Mouse (Mus musculus) adrenal gland (tissue): Measurements from ENCODE around the gene Mmrn2.
"Not testable (repeated sequence)": the region's sequence is repeated elsewhere in the genome, so short reads cannot be mapped to it uniquely, and the experiment has no call there.

Source experiments
- intact Hi-C: fragments of 180-260 bp; cut with DNase I; formaldehyde crosslinking; loops from one replicate; pipeline ENCODE4 v1.15.1; 2025

Mmrn2 gene

DNA sequence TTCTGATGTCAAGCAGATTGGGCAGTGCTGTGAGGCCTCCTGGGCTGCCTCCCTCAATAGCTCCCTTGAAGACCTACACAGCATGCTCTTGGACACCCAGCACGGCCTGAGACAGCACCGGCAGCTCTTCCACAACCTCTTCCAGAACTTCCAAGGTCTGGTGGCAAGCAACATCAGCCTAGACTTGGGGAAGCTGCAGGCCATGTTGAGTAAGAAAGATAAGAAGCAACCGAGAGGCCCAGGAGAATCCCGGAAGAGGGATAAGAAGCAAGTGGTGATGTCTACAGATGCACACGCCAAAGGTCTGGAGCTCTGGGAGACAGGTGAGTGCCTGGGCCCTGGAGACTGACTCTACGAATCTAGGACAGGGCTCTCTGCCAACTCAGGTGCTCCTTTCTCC, 24.0 kb downstream of the Mmrn2 start:
- intact Hi-C loops: loop anchor here (10.0 kb wide), 1 partner anchor 314 kb away; the partner anchor contains the start of gene Anxa8

DNA sequence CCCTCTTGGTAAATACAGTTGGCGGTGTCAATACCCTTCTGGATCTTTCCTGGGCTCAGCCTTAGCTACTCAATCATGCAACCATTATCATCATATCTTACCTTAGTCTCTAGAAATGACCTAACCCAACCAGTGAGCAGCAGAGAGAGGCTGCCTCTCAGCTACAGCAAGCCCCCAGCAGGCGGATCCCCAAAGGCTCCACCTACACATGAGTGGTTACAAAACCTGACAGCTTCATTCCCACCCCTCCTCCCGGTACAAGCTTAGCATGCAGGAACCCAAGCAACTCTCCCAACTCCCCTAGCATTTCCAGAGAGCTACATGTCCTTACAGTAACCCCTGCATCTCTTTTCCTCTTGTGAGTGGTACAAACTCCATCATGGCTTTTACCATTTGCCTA, 24.8 kb downstream of the Mmrn2 start:
- intact Hi-C loops: loop anchor here (5.0 kb wide), 1 partner anchor 33 kb away; no protein-coding TSS in a partner anchor

DNA sequence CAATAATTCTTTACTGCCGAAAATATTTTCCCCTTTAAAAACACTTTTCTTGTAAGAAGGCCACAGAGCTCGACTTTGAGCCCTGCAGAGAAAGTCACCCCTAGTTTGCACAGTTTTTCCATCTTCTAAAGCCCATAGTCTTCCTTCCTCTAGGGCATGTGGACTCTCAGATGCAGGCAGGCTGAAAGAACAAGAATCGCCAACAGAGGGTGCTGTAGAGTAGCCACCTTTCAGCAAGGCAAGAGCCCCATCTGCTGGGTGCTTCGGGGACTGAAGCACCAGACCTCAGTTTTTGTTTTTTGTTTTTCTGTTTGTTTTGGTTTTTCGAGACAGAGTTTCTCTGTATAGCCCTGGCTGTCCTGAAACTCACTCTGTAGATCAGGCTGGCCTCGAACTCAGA, 25.9 kb downstream of the Mmrn2 start:
- intact Hi-C loops: loop anchor here (5.0 kb wide), 1 partner anchor 34 kb away; no protein-coding TSS in a partner anchor

DNA sequence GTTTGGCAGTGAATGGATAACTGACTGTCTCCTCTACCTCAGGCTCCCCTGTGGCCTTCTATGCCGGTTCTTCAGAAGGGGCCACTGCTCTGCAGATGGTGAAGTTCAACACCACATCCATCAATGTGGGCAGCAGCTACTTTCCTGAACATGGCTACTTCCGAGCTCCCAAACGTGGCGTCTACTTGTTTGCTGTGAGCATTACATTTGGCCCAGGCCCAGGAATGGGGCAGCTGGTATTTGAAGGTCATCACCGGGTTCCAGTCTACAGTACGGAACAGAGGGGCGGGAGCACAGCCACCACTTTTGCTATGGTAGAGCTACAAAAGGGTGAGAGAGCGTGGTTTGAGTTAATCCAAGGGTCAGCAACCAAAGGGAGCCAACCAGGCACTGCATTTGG, 27.6 kb downstream of the Mmrn2 start:
- intact Hi-C loops: loop anchor here (5.0 kb wide), 1 partner anchor 36 kb away; no protein-coding TSS in a partner anchor

DNA sequence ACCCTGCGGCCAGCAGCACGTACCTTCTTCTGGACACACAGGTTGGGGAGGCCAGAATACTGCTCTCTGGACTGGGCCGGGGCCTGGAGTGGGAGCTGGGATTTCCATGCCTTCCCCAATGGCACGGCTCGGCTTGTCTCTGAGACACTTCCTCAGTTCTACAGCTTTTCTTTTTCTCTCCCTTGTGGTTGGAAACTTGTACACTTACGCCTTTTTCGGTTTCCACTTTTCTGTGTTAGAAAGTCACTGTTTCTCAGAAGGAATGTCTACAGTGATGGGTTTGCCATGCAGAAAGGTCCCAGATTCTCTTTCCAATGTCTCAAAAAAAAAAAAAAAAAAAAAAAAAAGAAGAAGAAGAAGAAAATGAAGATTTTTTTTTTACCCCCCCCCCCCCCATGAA, 28.2 kb downstream of the Mmrn2 start:
- intact Hi-C loops: loop anchor here (5.0 kb wide), 1 partner anchor 36 kb away; no protein-coding TSS in a partner anchor

DNA sequence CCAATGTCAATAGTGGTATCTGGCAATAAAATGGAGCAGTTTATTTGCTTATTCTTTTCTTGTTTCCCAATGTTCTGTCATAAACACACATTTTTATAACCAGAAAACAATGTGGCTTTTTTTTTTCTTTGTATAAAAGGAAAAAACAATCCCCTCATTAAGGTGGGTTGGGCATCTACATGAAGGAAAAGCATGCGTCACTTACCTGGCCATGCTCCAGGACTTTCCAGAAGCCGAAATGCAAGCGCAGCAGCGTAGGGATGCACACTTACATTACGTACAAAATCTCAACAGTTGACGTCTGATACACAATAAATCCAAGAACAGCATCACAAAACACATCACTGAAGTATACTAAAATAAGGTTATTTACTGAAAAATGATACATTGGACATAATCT, 35.5 kb downstream of the Mmrn2 start:
- intact Hi-C loops: no loop called here

DNA sequence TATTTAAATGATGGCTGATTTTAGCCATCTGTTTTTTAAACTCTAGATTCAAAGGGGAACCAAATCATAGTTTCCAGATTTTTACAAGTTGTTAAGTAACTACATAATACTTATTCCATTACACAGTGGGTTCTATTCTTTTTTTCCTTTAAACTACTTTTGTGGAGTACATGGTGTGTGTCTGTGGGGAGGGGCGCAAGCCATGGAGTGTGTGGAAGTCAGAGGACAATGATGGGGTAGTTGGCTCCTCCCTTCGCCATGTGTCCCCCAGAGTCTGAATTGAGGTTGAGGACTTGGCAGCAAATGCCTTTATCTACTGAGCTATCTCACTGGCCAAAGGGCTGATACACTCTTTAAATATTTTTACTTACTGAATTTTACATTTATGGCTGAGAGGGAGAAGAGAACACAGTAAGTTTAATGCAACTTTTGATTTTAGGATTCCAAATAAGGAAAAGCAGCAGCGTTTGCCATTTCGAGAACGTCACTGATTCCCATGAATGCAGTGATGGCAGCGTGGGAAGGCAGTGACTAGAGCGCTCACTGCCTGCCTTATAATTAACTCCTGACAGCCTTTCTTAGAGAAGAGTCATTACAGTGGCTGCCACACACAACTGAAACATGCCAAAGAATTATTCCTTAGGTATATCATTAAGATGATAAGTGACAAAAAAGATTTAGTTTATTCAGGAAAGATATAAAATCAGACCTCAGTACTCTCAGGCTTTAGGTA, 37.1 kb downstream of the Mmrn2 start:
- intact Hi-C loops: no loop called here

DNA sequence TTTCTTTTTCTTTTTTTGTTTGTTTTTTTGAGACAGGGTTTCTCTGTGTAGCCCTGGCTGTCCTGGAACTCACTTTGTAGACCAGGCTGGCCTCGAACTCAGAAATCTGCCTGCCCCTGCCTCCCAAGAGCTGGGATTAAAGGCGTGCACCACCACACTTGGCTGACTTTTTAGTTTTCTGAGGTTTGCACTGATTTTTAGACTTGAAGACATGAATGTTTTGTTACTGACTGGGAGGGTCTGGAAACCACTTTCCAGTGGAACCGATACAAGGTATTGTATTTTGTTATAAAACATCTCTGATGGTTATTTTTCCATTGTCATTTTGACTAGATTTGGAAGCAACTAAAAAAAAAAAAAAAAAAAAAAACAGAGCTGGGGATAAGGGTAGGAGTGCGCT, 41.7 kb downstream of the Mmrn2 start:
- intact Hi-C loops: not testable (repeated sequence)

DNA sequence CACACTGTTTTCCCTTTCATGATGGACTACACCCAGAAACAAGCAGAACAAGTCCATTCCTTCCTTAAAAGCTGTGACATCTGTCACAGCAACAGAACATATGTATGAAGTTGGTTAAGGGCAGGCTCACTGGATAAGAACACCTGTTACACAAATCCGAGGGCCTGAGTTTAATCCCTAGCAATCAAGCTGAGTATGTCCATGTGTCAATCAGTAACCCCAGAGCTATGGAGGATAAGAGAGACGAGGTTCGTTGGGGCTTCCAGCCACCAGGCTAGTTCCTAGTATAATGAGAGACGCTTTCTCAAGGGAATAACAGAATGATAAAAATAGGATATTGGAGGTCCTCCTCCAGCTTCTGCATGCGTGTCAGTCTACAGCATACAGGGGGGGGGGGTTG, 42.2 kb downstream of the Mmrn2 start:
- intact Hi-C loops: no loop called here

DNA sequence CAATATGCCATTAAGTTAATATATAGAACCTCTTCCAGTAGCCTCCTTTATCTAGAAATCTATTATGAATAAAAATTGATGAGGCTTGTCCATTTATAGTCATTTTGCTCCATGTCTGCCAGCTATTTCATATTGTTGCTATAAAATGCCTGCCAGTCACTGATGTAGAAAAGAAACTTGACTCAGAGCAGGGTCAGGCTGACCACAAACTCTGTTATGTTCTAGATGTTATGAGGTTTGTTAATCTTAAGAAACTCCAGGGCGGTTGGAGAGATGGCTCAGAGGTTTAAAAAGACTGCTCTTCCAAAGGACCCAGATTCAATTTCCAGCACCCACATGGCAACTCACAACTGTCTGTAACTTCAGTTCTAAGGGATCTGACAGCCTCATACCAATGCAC, 45.8 kb downstream of the Mmrn2 start:
- intact Hi-C loops: no loop called here

DNA sequence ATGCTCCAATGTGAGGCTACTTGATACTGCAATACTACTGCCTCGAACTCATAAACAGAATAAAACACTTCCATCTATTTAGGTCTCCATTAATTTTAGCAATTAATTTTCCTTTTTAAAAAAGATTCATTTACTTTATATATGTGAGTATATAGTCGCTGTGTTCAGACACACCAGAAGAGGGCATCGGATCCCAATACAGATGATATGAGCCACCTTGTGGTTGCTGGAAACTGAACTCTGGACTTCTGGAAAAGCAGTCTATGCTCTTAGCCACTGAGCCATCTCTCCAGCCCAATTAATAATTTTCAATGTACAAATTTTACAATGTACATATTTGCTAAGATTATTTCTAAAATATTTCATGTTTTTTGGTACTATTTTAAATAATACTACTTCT, 53.0 kb downstream of the Mmrn2 start:
- intact Hi-C loops: no loop called here

DNA sequence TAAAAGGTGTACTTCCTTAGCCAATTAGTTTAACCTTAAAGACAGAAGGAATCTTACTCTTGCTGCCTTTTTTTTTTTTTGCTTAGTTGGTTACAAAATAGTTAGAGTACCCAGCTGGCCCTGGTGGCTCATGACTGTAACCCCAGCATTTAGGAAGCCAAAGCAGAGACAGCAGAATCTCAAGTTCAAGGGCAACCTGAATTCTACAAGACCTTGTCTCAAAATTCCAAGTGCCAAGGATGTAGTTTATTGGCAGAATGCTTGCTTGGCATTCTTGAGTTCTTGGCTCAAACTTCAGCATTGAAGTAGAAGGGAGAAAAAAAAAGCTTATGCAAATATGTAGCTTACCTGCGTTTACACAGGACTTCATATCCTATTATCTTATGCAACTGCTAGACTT, 53.8 kb downstream of the Mmrn2 start:
- intact Hi-C loops: no loop called here

DNA sequence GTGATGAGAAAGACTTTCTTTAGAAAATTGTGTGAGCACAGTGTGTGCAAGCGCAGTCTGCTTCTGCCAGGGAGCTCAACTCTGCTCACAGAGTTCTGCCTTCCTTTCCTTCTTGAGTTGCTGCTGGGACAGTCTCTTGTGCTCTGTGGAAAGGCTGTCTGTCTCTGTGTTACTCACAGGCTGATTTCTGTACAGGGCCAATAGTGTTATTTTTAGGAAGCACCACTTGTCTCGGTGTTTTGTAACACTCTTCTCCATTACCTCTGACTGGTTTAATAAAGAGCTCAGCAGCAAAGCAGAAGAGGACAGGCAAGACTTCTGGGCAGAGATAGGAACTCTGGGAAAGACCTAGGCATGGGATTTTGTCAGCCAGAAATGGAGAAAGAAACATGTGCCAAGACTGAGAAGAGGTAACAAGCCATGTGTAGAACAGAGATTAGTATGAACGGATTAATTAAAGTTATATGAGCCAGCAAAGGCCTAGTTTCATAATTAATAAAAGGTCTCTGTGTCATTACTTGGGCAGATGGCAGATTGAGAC, 65.3 kb downstream of the Mmrn2 start:
- intact Hi-C loops: no loop called here

DNA sequence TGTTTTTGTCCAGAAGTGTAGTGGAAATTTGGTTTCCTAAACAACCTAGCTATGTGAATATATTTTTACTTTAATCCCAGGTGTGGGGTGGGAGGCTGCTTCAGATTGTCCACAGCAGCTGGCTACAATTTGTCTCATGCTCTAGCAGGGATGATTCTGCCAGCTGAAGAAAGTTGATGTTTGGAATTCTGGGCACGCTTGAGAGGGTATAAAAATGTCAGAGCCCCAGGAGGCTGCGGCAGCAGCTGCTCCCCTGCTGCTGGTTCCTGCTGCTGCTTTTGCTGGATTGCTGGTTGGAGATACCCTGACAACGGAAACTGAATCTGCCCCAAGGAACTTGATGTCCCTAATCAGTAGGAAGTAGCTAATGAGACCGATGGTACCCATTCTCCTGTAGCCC, 67.3 kb downstream of the Mmrn2 start:
- intact Hi-C loops: no loop called here

DNA sequence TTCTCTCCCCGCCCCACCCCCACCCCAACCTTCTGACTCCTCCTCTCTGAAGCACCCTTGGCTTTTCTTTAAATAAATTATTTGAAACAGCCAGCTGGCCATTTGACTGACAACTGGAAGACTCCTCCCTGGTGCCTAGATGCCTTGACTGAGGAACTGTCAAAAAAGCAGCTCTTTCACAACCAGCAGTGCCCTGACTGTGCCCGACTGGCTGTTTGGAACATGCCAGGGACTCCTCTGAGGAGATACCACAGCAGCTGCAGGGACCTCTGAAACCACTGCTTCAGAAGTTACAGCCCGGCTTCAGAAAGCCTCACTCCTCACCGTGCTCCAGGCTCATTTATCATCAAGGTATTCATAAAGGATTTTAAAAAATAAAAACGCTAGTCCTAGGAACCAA, 69.1 kb downstream of the Mmrn2 start:
- intact Hi-C loops: no loop called here

DNA sequence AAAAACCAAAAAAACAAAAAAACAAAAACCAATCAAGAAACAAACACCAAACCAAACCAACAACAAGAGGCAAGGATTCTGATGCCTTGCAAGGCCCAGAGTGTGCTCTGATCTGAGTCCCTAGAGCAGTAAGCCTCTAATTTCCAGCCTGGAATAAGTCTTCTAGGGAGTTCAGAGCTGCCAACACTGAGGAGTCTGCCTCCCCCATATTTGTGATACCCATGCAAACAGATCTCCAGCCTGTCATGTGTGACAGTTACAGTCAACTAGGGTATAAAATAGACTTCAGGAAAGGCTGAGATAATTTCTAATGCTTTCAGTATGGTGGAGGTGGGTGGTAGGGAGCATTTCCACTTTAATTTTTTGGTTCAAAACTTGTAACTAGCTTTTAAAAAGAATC, 69.7 kb downstream of the Mmrn2 start:
- intact Hi-C loops: no loop called here

DNA sequence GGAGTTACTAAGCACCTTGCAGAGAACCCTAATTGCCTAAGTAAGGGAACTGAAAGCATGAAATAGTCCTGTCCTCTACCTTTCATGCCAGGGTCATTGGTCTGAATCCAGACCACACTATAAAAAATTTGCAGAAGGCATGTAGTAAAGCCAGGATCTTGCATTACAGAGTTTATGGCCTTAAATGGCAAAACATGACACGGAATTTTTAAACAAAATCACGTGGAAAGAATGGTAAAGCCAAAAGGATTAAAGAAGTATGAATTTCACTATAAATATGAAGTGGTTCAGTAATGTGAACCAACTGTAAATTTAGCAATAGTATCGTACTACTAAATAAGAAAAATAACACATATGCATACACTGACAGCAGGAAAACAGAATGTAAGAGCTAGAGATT, 70.1 kb downstream of the Mmrn2 start:
- intact Hi-C loops: no loop called here

DNA sequence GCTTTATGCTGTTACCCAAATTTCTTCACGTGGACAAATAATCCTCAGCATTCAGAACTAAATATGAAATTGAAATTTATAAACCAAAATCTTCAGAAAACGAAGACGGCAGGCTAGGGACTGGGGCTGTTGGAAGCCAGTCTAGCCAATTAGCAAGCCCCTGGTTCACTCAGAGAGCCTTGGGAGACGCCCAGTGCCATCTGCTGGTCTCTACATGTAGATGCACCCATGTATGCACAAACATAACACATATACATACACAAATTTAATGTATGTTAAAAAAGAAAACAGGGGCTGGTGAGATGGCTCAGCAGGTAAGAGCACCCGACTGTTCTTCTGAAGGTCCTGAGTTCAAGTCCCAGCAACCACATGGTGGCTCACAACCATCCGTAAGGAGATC, 71.4 kb downstream of the Mmrn2 start:
- intact Hi-C loops: no loop called here

DNA sequence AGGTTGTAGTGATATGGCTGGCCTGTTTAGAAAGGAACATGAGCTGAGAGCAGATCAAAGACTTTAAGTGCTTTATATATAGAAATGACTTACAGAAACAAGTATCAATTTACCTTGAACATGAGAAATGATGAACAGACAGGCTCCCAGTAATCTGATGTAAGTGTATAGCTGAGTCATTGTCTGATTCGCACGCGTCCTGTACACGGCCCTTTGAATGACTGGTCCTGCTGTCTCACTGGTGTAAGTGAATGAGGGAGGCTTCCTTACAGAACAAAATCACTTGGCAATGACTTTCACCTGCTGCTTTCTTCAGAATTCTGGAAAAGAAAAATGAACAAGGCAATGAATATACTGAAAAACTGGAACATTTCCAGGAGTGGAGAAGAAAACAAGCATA, 72.4 kb downstream of the Mmrn2 start:
- intact Hi-C loops: no loop called here

DNA sequence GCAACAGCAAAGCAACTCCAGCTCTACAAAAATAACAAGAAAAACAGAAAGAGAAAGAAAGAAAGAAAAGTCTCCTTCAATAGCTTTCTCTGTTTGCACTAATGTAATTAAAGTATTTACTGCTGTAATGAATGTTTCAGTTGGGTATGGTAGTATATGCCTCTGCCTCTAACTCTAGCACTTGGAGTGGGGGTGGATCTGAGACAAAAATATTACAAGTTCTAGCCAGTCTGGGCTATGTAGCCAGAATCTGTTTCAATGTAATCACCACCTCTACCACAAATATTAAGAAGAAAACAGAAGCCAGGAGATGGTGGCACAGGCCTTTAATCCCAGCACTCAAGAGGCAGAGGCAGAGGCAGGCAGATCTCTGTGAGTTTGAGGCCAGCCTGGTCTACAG, 73.1 kb downstream of the Mmrn2 start:
- intact Hi-C loops: no loop called here

DNA sequence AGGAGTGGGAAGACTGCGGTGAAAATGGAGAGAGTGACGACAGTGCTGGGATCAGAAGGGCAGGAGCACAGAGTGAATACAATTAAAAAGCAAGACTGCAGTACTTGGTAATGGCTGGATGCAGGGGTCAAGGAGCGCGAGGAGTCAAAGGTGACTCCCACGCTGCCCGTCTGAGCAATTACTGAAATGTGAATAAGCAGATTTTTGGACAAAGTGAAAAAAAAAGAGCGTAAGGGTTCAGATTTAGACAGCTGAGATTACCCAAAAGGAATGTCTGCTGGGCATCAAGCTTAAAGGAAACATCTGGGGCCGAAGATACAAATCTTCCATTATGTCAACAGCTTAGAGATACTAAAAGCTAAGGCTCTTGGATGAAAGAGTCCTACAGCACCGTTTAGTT, 74.5 kb downstream of the Mmrn2 start:
- intact Hi-C loops: no loop called here

DNA sequence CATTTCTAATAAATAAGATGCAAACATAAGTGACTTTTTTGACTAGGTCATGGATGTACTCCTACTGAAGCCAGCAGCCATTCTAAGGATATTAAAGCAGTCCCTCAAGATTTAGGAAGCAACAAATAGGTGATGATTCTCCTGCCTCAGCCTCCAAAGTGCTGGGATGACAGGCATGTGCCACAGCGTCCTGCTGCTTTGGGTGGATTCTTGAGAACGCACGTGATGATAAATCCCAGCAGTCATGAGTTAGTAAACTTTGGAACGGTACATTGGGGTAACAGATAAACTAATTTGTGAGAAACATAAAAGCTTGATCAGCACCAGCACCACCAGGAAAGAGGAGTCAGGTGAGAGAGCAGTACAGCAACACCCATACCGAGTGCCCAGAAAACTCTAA, 75.2 kb downstream of the Mmrn2 start:
- intact Hi-C loops: no loop called here

DNA sequence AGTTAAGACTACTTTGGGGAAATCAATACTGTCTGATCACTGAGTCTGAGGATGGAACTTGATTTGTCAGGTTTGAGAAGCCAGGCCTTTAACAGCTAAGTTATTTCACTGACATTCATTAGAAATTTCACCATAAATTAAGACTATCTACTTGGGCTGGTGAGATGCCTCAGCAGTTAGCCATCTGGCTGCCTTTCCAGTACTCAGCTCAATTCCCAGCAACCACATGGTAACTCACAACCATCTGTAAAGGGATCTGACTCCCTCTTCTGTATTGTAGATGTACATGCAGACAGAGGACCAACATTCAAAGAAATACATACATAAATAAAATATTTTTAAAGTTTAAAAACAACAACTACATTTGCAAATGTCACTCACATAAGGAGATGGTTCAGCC, 76.6 kb downstream of the Mmrn2 start:
- intact Hi-C loops: no loop called here
